Mouse (Mus musculus) small intestine, adult 2 months (tissue): ENCODE data around the gene Spg7.

Experiments used
- CTCF ChIP-seq: fragments of 200-500 bp; IDR thresholded peaks from 2 replicates; pipeline ENCODE4 v1.5.1; 2012; ENCODE audit warnings: low read depth, mild to moderate bottlenecking, control low read depth, inconsistent platforms, low read length, moderate library complexity, mixed read lengths; ENCODE audit not compliant: insufficient replicate concordance, insufficient read length; ENCODE audit errors: extremely low read depth
- POLR2A ChIP-seq: fragments of 200-500 bp; IDR thresholded peaks from 2 replicates; pipeline ENCODE4 v1.6.1; 2012; ENCODE audit warnings: low read depth, mild to moderate bottlenecking, control low read depth, inconsistent platforms, low read length, moderate library complexity

- TF ChIP-seq CTCF (no peak), POLR2A (no peak)
Measured at GRCm38 (mm10) chr8:123025951-123026351, 36.8 kb upstream of the Spg7 start.
